Mouse (Mus musculus): ENCODE measurements around the gene Gm10228.
"Not testable (repeated sequence)": the region's sequence is repeated elsewhere in the genome, so short reads cannot be mapped to it uniquely, and the experiment has no call there.

Gene Gm10228

DNA sequence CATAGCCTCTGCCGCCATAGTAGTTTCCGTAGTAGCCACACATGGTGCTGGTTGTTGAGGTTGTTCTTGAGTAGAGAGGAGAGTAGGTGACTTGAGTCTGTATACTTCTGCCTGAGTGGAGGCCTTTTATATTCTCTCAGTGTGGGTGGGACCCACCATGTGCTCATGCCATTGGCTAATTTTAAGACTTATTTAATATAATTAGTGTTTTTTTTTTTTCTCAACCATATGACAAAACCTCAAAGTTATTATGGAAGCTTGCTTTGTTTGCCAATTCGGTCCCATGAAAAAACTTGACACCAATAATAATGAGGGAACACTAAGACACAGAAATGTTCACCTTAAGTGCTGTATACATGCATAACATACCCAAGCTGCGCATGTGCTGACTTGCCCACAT is at the start of gene Gm10228:
TSS of gene Gm10228 (minus strand) at position 101 of the 400 bp plus-strand sequence.
- DNase-seq = not testable (repeated sequence)

DNA sequence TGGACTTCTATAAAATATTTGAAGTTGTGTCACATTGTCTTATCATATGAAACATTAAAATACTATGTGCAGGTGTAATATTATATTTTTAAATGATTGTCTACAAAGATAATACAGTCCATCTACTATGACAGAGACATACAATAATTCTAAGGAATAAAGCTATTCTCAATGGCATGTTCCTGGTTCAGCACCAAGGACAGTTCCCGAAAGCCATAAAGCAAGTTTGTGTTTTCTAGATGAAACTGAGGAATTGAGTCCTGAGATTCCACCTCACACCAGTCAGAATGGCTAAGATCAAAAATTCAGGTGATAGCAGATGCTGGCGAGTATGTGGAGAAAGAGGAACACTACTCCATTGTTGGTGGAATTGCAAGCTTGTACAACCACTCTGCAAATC is 29.8 kb upstream of the Gm10228 start:
- DNase-seq = not testable (repeated sequence)

DNA sequence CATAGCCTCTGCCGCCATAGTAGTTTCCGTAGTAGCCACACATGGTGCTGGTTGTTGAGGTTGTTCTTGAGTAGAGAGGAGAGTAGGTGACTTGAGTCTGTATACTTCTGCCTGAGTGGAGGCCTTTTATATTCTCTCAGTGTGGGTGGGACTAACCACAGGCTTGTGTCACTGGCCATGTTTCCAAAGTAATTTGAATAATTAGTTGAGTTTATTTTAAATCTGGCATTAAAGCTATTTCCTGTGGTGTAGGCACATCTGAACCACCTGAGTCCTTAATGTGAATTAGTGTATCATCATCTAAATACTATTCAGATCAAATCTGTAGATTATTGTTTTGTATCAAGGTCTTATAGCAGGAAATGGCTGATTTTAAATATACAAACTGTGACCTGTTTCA is 22.6 kb upstream of the Gm10228 start, which contains the start of gene 1110025L11Rik:
TSS of gene 1110025L11Rik (minus strand) at position 101 of the 400 bp plus-strand sequence.
- DNase-seq = not testable (repeated sequence)

DNA sequence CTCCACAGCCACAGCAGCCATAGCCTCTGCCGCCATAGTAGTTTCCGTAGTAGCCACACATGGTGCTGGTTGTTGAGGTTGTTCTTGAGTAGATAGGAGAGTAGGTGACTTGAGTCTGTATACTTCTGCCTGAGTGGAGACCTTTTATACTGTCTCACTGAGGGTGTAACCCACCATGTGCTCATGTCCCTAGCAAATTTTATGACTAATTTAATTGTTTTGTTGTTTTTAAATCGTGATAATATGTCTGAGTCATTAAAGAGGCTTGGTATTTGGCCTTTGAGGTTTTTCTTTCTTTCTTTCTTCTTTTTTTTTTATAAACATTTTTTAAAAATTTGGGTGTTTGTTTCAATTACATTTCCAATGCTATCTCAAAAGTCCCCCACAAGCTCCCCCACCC is 6.5 kb upstream of the Gm10228 start, which contains the start of gene Krtap6-5:
TSS of gene Krtap6-5 (minus strand) at position 101 of the 400 bp plus-strand sequence.
- no peak for DNase-seq

DNA sequence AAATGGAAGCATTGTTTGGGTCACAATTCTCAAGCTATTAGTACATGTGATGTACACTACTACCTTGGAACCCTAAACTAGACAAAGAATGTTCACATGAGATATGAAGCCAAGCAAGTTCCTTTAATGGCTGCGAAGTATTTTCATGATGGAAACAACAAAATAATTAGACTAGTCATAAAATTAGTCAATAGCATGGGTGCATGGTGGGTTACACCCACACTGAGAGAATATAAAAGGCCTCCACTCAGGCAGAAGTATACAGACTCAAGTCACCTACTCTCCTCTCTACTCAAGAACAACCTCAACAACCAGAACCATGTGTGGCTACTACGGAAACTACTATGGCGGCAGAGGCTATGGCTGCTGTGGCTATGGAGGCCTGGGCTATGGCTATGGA is 9.9 kb downstream of the Gm10228 start, which contains the start of gene Krtap6-1:
TSS of gene Krtap6-1 (plus strand) at position 301 of the 400 bp plus-strand sequence.
- DNase-seq = not testable (repeated sequence)

DNA sequence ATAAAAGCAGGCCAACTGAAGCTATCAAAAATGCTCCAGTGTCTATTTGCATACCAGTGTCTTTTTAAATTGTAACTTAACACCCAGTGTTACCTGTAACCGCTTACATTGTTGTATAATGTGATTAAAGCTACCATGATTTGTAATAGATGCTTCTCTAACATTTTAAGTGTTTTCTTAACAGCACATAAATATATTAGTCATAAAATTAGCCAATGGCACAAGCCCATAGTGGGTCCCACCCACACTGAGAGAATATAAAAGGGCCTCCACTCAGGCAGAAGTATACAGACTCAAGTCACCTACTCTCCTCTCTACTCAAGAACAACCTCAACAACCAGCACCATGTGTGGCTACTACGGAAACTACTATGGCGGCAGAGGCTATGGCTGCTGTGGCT is 26.3 kb downstream of the Gm10228 start, which contains the start of gene Gm10229:
TSS of gene Gm10229 (plus strand) at position 301 of the 400 bp plus-strand sequence.
- DNase-seq = not testable (repeated sequence)

DNA sequence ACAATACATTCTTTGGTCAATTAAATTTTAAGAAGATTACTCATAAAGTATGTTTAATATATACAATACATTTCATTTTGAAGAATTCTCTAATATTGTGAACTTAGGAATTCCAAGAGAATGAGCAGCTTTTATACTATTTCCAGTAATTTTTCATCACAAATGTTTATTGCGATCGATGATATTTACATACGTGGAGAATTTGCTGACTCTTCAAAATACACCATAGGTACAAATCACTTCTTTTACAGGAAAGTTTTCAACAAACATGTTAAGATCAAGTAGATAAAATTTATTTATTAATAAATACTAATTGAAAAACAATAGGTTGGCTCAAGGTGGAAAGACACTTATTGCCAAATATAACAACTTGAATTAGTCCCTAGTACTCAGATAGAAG is 27.3 kb downstream of the Gm10228 start:
- no peak for DNase-seq

DNA sequence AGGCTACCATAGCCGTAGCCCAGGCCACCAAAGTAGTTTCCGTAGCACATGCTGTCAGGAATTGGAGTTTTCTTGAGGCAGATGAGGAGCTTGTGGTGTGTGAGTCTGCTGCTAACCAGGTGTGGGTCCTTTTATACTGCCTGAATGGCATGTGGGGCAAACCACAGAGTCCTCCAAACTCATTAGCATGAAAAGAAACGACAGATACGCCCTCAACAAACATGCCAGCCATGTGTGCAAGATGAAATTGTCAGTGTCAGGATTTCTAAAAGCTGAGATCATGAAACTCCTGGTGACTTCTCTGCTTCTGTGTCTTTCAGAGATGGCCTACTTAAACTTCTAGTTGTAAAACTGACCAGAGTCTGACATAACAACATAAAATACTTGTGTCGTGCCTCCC is 30.6 kb downstream of the Gm10228 start, which contains the start of gene Krtap22-2:
TSS of gene Krtap22-2 (minus strand) at position 101 of the 400 bp plus-strand sequence.
- no peak for DNase-seq

All from cerebellum, adult 11-12 months (tissue).